Mouse (Mus musculus): ENCODE measurements at regions not wholly inside any gene's neighbourhood (a gene's known extent, or its start where the extent isn't known, plus 50 kb on each side); places are given as distances from the start of the nearest gene placed in this dataset.

DNA sequence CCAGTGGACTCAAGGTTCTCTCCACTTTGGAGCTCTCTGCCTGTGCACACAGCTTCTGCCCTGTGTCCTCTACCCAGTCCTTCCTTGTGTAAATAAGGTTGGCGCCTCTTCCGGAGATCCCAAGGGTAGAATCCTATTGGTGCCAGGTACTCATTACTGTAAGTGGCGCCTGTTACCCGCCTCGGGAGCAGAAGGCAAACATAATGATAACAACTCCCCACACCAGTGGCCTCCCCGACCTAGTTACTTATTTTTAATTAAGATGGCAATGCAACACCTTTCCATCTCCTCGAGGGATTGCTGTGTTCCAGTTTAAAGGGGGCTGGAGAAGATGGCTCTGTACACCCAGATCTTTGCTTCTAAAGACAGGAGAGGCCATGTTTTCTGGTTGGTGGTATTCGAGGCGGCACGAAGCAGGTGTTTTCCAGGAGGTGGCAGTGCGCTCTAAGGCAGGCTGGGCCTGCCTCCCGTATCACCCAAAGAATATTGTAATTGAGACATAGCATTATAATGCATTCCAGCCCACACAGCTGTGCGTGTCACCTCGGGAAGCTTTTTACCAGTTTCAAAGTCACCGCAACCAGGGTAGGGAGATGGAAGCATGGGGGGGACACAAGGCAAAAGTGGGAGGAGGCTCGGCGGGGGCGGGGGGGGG is 168.7 kb downstream of the Klf7 start:
- ATAC-seq (ENCODE audit: insufficient read depth, low FRiP score) = peak; percentile 47; the same call in 1 of the 2 replicates

GRCm38 (mm10) chr1:63951663-63952062 is 170.4 kb downstream of the Klf7 start:
- no peak overlapping the region for H3K9ac ChIP-seq (ENCODE audit: low read length)
- H3K9me3 ChIP-seq (replicated peaks; ENCODE audit: control insufficient read depth, low read length) = no peaks in the 10 kb centered on the region
- no peak overlapping the region for H3K27ac ChIP-seq (ENCODE audit: low read length)
- WGBS = 53% methylated on average over 7 of the region's 7 CpGs
- ATAC-seq (ENCODE audit: insufficient read depth, low FRiP score) = no peak
- no peaks in the 10 kb centered on the region for H3K27me3 ChIP-seq (ENCODE audit: control insufficient read depth, insufficient read depth, low read length)
- no peaks in the 10 kb centered on the region for H3K36me3 ChIP-seq (ENCODE audit: control insufficient read depth, insufficient read depth, low read length)
- H3K4me2 ChIP-seq (ENCODE audit: low read depth, low read length) = no peak overlapping the region
- no peak overlapping the region for H3K4me3 ChIP-seq (replicated peaks; ENCODE audit: low read length)
- no peaks in the 10 kb centered on the region for H3K4me1 ChIP-seq (ENCODE audit: control insufficient read depth, insufficient read depth, low read length)

More for the DNA sequence above, 168.7 kb downstream of the Klf7 start:
- WGBS = 57% methylated on average over 17 of the region's 18 CpGs
- H3K9ac ChIP-seq (ENCODE audit: low read length) = no peak overlapping the region
- H3K36me3 ChIP-seq (ENCODE audit: control insufficient read depth, insufficient read depth, low read length) = no peaks in the 10 kb centered on the region
- H3K4me3 ChIP-seq (replicated peaks; ENCODE audit: low read length) = no peak overlapping the region
- no peak overlapping the region for H3K4me2 ChIP-seq (ENCODE audit: low read depth, low read length)
- no peaks in the 10 kb centered on the region for H3K4me1 ChIP-seq (ENCODE audit: control insufficient read depth, insufficient read depth, low read length)
- H3K9me3 ChIP-seq (replicated peaks; ENCODE audit: control insufficient read depth, low read length) = no peaks in the 10 kb centered on the region
- H3K27ac ChIP-seq (ENCODE audit: low read length) = no peak overlapping the region
- no peaks in the 10 kb centered on the region for H3K27me3 ChIP-seq (ENCODE audit: control insufficient read depth, insufficient read depth, low read length)

GRCm38 (mm10) chr1:63947278-63947677 is 174.8 kb downstream of the Klf7 start:
- 75% methylated on average over 1 of the region's 1 CpGs for WGBS
- Histone ChIP-seq H3K9ac (ENCODE audit: low read length) (no peak overlapping the region), H3K4me3 (replicated peaks; ENCODE audit: low read length) (no peak overlapping the region), H3K4me2 (ENCODE audit: low read depth, low read length) (no peak overlapping the region), H3K27me3 (ENCODE audit: control insufficient read depth, insufficient read depth, low read length) (no peaks in the 10 kb centered on the region), H3K4me1 (ENCODE audit: control insufficient read depth, insufficient read depth, low read length) (no peaks in the 10 kb centered on the region), H3K36me3 (ENCODE audit: control insufficient read depth, insufficient read depth, low read length) (no peaks in the 10 kb centered on the region), H3K9me3 (replicated peaks; ENCODE audit: control insufficient read depth, low read length) (no peaks in the 10 kb centered on the region), H3K27ac (ENCODE audit: low read length) (no peak overlapping the region)
- no peak for ATAC-seq (ENCODE audit: insufficient read depth, low FRiP score)

- no peaks in the 10 kb centered on the region for H3K36me3 ChIP-seq (ENCODE audit: control insufficient read depth, insufficient read depth, low read length)
- WGBS = 65% methylated on average over 5 of the region's 5 CpGs
- no peaks in the 10 kb centered on the region for H3K9me3 ChIP-seq (replicated peaks; ENCODE audit: control insufficient read depth, low read length)
- H3K27ac ChIP-seq (ENCODE audit: low read length) = no peak overlapping the region
- H3K9ac ChIP-seq (ENCODE audit: low read length) = no peak overlapping the region
- H3K27me3 ChIP-seq (ENCODE audit: control insufficient read depth, insufficient read depth, low read length) = no peaks in the 10 kb centered on the region
- H3K4me2 ChIP-seq (ENCODE audit: low read depth, low read length) = no peak overlapping the region
- no peaks in the 10 kb centered on the region for H3K4me1 ChIP-seq (ENCODE audit: control insufficient read depth, insufficient read depth, low read length)
- ATAC-seq (ENCODE audit: insufficient read depth, low FRiP score) = no peak
- H3K4me3 ChIP-seq (replicated peaks; ENCODE audit: low read length) = no peak overlapping the region
Observed at GRCm38 (mm10) chr1:63946834-63947233, 175.2 kb downstream of the Klf7 start.

DNA sequence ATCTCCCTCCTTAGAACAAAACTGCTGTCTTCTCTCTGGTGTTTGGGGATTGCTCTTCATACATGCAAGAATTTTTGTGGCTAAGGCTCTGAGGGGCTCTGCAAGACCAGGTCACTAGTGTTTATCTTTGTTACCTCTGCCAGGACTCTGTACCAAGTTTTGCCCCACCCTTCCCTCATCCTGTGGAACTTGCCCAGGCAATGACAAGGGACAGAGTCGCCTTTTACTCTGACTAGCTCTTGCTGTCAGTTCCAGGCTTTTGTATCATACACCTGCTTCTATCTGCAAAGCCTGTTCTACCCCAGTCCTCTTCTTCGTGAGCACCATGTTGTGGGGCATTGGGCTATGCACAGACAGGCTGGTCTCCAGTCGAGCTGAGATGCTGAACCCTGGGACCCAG is 175.7 kb upstream of the 4933402D24Rik start:
- no peak for ATAC-seq (ENCODE audit: insufficient read depth, low FRiP score)

DNA sequence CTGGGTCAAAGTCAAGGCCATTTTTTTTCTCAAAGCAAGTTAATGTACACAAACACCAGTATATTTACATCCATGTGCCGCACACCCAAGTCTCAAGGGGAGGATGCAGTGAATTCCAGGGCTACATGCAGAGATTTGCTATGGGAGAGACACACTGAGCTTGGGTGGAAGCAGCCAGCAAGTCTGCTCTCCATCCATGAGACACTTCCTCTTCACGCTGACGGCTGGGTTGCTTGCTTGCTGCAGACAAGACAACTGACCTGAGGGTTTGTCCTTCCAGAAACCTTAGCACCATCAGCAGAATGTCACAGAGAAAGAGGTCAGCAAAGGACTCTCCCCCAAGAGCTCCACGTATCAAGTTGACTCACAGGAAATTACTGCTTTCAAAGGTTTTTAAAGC is 169.3 kb upstream of the 4933402D24Rik start:
- Histone ChIP-seq H3K27me3 (ENCODE audit: control insufficient read depth, insufficient read depth, low read length) (no peaks in the 10 kb centered on the region), H3K36me3 (ENCODE audit: control insufficient read depth, insufficient read depth, low read length) (no peaks in the 10 kb centered on the region), H3K9me3 (replicated peaks; ENCODE audit: control insufficient read depth, low read length) (no peaks in the 10 kb centered on the region), H3K4me3 (replicated peaks; ENCODE audit: low read length) (no peak overlapping the region), H3K27ac (ENCODE audit: low read length) (no peak overlapping the region), H3K4me2 (ENCODE audit: low read depth, low read length) (no peak overlapping the region), H3K9ac (ENCODE audit: low read length) (no peak overlapping the region), H3K4me1 (ENCODE audit: control insufficient read depth, insufficient read depth, low read length) (no peaks in the 10 kb centered on the region)
- WGBS = 37% methylated on average over 4 of the region's 4 CpGs
- ATAC-seq (ENCODE audit: insufficient read depth, low FRiP score) = no peak

More for the DNA sequence above, 175.7 kb upstream of the 4933402D24Rik start:
- no peaks in the 10 kb centered on the region for H3K36me3 ChIP-seq (ENCODE audit: control insufficient read depth, insufficient read depth, low read length)
- no peak overlapping the region for H3K9ac ChIP-seq (ENCODE audit: low read length)
- no peak overlapping the region for H3K4me3 ChIP-seq (replicated peaks; ENCODE audit: low read length)
- no peaks in the 10 kb centered on the region for H3K9me3 ChIP-seq (replicated peaks; ENCODE audit: control insufficient read depth, low read length)
- no peak overlapping the region for H3K27ac ChIP-seq (ENCODE audit: low read length)
- H3K4me2 ChIP-seq (ENCODE audit: low read depth, low read length) = no peak overlapping the region
- H3K27me3 ChIP-seq (ENCODE audit: control insufficient read depth, insufficient read depth, low read length) = no peaks in the 10 kb centered on the region
- 42% methylated on average over 3 of the region's 3 CpGs for WGBS
- no peaks in the 10 kb centered on the region for H3K4me1 ChIP-seq (ENCODE audit: control insufficient read depth, insufficient read depth, low read length)

- 61% methylated on average over 3 of the region's 3 CpGs for WGBS
- Histone ChIP-seq H3K27me3 (ENCODE audit: control insufficient read depth, insufficient read depth, low read length) (no peaks in the 10 kb centered on the region), H3K4me1 (ENCODE audit: control insufficient read depth, insufficient read depth, low read length) (no peaks in the 10 kb centered on the region), H3K36me3 (ENCODE audit: control insufficient read depth, insufficient read depth, low read length) (no peaks in the 10 kb centered on the region), H3K9me3 (replicated peaks; ENCODE audit: control insufficient read depth, low read length) (no peaks in the 10 kb centered on the region), H3K4me3 (replicated peaks; ENCODE audit: low read length) (no peak overlapping the region), H3K9ac (ENCODE audit: low read length) (no peak overlapping the region), H3K4me2 (ENCODE audit: low read depth, low read length) (no peak overlapping the region), H3K27ac (ENCODE audit: low read length) (no peak overlapping the region)
- no peak for ATAC-seq (ENCODE audit: insufficient read depth, low FRiP score)
Observed at GRCm38 (mm10) chr1:63937480-63937879, 168.4 kb upstream of the 4933402D24Rik start.

- no peaks in the 10 kb centered on the region for H3K36me3 ChIP-seq (ENCODE audit: control insufficient read depth, insufficient read depth, low read length)
- no peaks in the 10 kb centered on the region for H3K9me3 ChIP-seq (replicated peaks; ENCODE audit: control insufficient read depth, low read length)
- no peaks in the 10 kb centered on the region for H3K4me1 ChIP-seq (ENCODE audit: control insufficient read depth, insufficient read depth, low read length)
- ATAC-seq (ENCODE audit: insufficient read depth, low FRiP score) = no peak
- H3K27me3 ChIP-seq (ENCODE audit: control insufficient read depth, insufficient read depth, low read length) = no peaks in the 10 kb centered on the region
- H3K4me3 ChIP-seq (replicated peaks; ENCODE audit: low read length) = no peak overlapping the region
- no peak overlapping the region for H3K27ac ChIP-seq (ENCODE audit: low read length)
- 86% methylated on average over 8 of the region's 8 CpGs for WGBS
- H3K4me2 ChIP-seq (ENCODE audit: low read depth, low read length) = no peak overlapping the region
- H3K9ac ChIP-seq (ENCODE audit: low read length) = no peak overlapping the region
Observed at GRCm38 (mm10) chr1:63934570-63935280, 165.7 kb upstream of the 4933402D24Rik start.

- Histone ChIP-seq H3K4me2 (ENCODE audit: low read depth, low read length) (no peak overlapping the region), H3K9ac (ENCODE audit: low read length) (no peak overlapping the region), H3K9me3 (replicated peaks; ENCODE audit: control insufficient read depth, low read length) (no peaks in the 10 kb centered on the region), H3K36me3 (ENCODE audit: control insufficient read depth, insufficient read depth, low read length) (no peaks in the 10 kb centered on the region), H3K27me3 (ENCODE audit: control insufficient read depth, insufficient read depth, low read length) (no peaks in the 10 kb centered on the region), H3K4me1 (ENCODE audit: control insufficient read depth, insufficient read depth, low read length) (no peaks in the 10 kb centered on the region), H3K4me3 (replicated peaks; ENCODE audit: low read length) (no peak overlapping the region), H3K27ac (ENCODE audit: low read length) (no peak overlapping the region)
- 56% methylated on average over 9 of the region's 9 CpGs for WGBS
- no peak for ATAC-seq (ENCODE audit: insufficient read depth, low FRiP score)
Observed at GRCm38 (mm10) chr1:63932484-63932883, 163.4 kb upstream of the 4933402D24Rik start.

Measured in stomach, embryonic 16.5 days (tissue).